Mouse (Mus musculus): ENCODE measurements around the gene Epn3. TPM values are rescaled to one million over a fixed set of nuclear protein-coding genes. Genes with fewer than 3 reads are reported as not detected.

Epn3 gene
- total and polyA plus RNA-seq, 3 experiments: 0.04 to 0.19 TPM; not detected in 1

GRCm38 (mm10) chr11:94473707-94474543 lies 25.8 kb downstream of the Epn3 start, which contains the start of gene Cacna1g (continued):
- TF ChIP-seq UBTF (IDR thresholded peaks at IDR 0.05; ENCODE audit: low read depth, low read length) (peak; percentile 71; the same call in 1 of the 2 replicates), GABPA (IDR thresholded peaks at IDR 0.05; ENCODE audit: insufficient replicate concordance, low read depth, low read length) (no peak), CTCF (conservative IDR thresholded peaks at IDR 0.05 in 1 of 2, IDR thresholded peaks at IDR 0.05 in 1 of 2; ENCODE audit: low read depth in 2 of 2, low read length in 2 of 2) (no peak), POLR2A (IDR thresholded peaks at IDR 0.05; ENCODE audit: low read depth, low read length) (0 out of 2 replicates have a peak, but pooled peaks have one; percentile 25), KAT2A (IDR thresholded peaks at IDR 0.05; ENCODE audit: insufficient replicate concordance, low read length) (no peak), ELF1 (IDR thresholded peaks at IDR 0.05; ENCODE audit: low read depth, low read length) (no peak), ETS1 (conservative IDR thresholded peaks at IDR 0.05; ENCODE audit: low read depth, low read length) (no peak), TCF12 (IDR thresholded peaks at IDR 0.05; ENCODE audit: low read depth, low read length) (0 out of 2 replicates have a peak, but pooled peaks have one; percentile 32)

GRCm38 (mm10) chr11:94472916-94473706 lies 26.7 kb downstream of the Epn3 start:
- H3K9me3 ChIP-seq (replicated peaks; ENCODE audit: low read length): no peaks in the 10 kb centered on the region
- no peaks in the 10 kb centered on the region for H3K79me2 ChIP-seq (replicated peaks; ENCODE audit: control insufficient read depth, extremely low read depth, insufficient read depth, poor library complexity, severe bottlenecking)
- no peak overlapping the region for H3K27ac ChIP-seq (ENCODE audit: insufficient read depth, low read depth)
- peak overlapping the region; percentile 1; the same call in 1 of the 2 replicates for H3K9ac ChIP-seq (ENCODE audit: insufficient read depth, low read depth)
- peaks cover 70% of the 10 kb centered on the region for H3K27me3 ChIP-seq (replicated peaks)
- TF ChIP-seq JUN (IDR thresholded peaks at IDR 0.05; ENCODE audit: insufficient read depth, low read depth, low read length) (no peak), UBTF (IDR thresholded peaks at IDR 0.05; ENCODE audit: low read depth, low read length) (0 out of 2 replicates have a peak, but pooled peaks have one; percentile 22)
- no peaks in the 10 kb centered on the region for H3K36me3 ChIP-seq (replicated peaks in 1 of 2; ENCODE audit: control insufficient read depth in 1 of 2, insufficient read depth in 1 of 2, low read length in 1 of 2)
- no peak for DNase-seq (ENCODE audit: extremely low read depth)
- in situ Hi-C loops (cut with MboI; ENCODE audit: low pct_ligation_motif_present, low pct_unique_long_range_greater_than_20kb, low sequenced_read_pairs): no loop called here
- peaks cover 18 to 72% of the 10 kb centered on the region in 2 experiments for H3K4me1 ChIP-seq (ENCODE audit: control insufficient read depth in 1 of 2, insufficient read depth in 2 of 2)
- dilution Hi-C loops (cut with MboI; ENCODE audit: extremely low pct_ligation_motif_present, extremely low pct_unique_long_range_greater_than_20kb, low sequenced_read_pairs): no loop called here
- H3K4me3 ChIP-seq (replicated peaks in 1 of 3; ENCODE audit: low read depth in 2 of 3, low read length in 2 of 3, poor library complexity in 1 of 3): peak overlapping the region in 1 of 3 experiments; percentile 49
- peak overlapping the region; percentile 99 for H3K4me2 ChIP-seq (ENCODE audit: insufficient read depth, low read depth, poor library complexity, severe bottlenecking)

GRCm38 (mm10) chr11:94472585-94472915 lies 27.2 kb downstream of the Epn3 start:
- Histone ChIP-seq H3K4me1 (ENCODE audit: control insufficient read depth in 1 of 2, insufficient read depth in 2 of 2) (peaks cover 16 to 76% of the 10 kb centered on the region in 2 experiments), H3K9ac (ENCODE audit: insufficient read depth, low read depth) (no peak overlapping the region), H3K36me3 (replicated peaks in 1 of 2; ENCODE audit: control insufficient read depth in 1 of 2, insufficient read depth in 1 of 2, low read length in 1 of 2) (no peaks in the 10 kb centered on the region), H3K4me2 (ENCODE audit: insufficient read depth, low read depth, poor library complexity, severe bottlenecking) (peak overlapping the region; percentile 99), H3K79me2 (replicated peaks; ENCODE audit: control insufficient read depth, extremely low read depth, insufficient read depth, poor library complexity, severe bottlenecking) (no peaks in the 10 kb centered on the region), H3K4me3 (replicated peaks in 1 of 3; ENCODE audit: low read depth in 2 of 3, low read length in 2 of 3, poor library complexity in 1 of 3) (no peak overlapping the region), H3K27ac (ENCODE audit: insufficient read depth, low read depth) (no peak overlapping the region), H3K27me3 (replicated peaks) (peaks cover 64% of the 10 kb centered on the region), H3K9me3 (replicated peaks; ENCODE audit: low read length) (no peaks in the 10 kb centered on the region)
- no peak for TF ChIP-seq MYC (IDR thresholded peaks at IDR 0.05; ENCODE audit: low read depth, low read length)
- no peak for TF ChIP-seq IRF4 (IDR thresholded peaks at IDR 0.05; ENCODE audit: low read depth, low read length)
- TF ChIP-seq RCOR1 (conservative IDR thresholded peaks at IDR 0.05; ENCODE audit: low read depth, low read length): no peak
- no peak for TF ChIP-seq MAZ (IDR thresholded peaks at IDR 0.05; ENCODE audit: low read depth, low read length)
- TF ChIP-seq CHD1 (IDR thresholded peaks at IDR 0.05; ENCODE audit: low read depth, low read length): no peak
- in situ Hi-C loops (cut with MboI; ENCODE audit: low pct_ligation_motif_present, low pct_unique_long_range_greater_than_20kb, low sequenced_read_pairs) (no loop called here), dilution Hi-C loops (cut with MboI; ENCODE audit: extremely low pct_ligation_motif_present, extremely low pct_unique_long_range_greater_than_20kb, low sequenced_read_pairs) (no loop called here)
- DNase-seq (ENCODE audit: extremely low read depth): no peak

All from CH12.LX (cell line).